In genomic region chr8:109578900-109579301, GRCm38 (mm10) we compare ENCODE assay signal across 13 mouse cellular contexts. TPM values are rescaled to one million over a fixed set of nuclear protein-coding genes. Genes with fewer than 3 reads are reported as not detected.
DNase-seq lines count a peak whose midpoint lies in the region; ATAC-seq lines count a peak whose summit lies in the region.
"Had no signal": no experiment of that assay in that cellular context is flagged by ENCODE, and none has a peak within 500 bp of the region (broad histone marks: within the 10 kb centered on the region; RNA-seq: fewer than 3 reads in every experiment).

TSS of gene Hp (minus strand) at chr8:109579172.

- H3K4me1 ChIP-seq in liver, embryonic 13.5 days (replicated peaks), result no peaks in the 10 kb centered on the region
- H3K4me1 ChIP-seq: neural tube, embryonic 13.5 days had no signal

- H3K36me3 ChIP-seq in liver, embryonic 13.5 days, result no peaks in the 10 kb centered on the region
- H3K36me3 ChIP-seq: neural tube, embryonic 13.5 days had no signal

- H3K4me2 ChIP-seq in liver, embryonic 13.5 days, result no peak within 1 kb of the TSS
- H3K4me2 ChIP-seq: neural tube, embryonic 13.5 days had no signal

- 42% methylated on average over 8 of the region's 8 CpGs for WGBS in liver, embryonic 13.5 days (ENCODE audit: insufficient replicate concordance)

- ATAC-seq in liver, embryonic 13.5 days (ENCODE audit: low read depth), result peak; percentile 49; the same call in 1 of the 2 replicates
- ATAC-seq: activated CD4-positive, CD25-positive, alpha-beta regulatory T cell, adult 4 months had no signal

- DNase-seq in adrenal gland, adult 2 months, result peak; percentile 55
- DNase-seq in adrenal gland, postnatal 36 days, result peak; percentile 17 to 43
- no peak for DNase-seq in liver, embryonic 13.5 days
- DNase-seq in lung, postnatal 4 days, result peak; percentile 42 to 47
- no peak for DNase-seq in cerebellum, adult 8-10 months
- DNase-seq in B cell, adult 2 months, result no peak
- no peak for DNase-seq in layer of hippocampus, postnatal 36 days
- DNase-seq: cerebellum, adult 9-11 months; heart, postnatal 10 days; kidney, adult 9 months had no signal

- H3K27ac ChIP-seq in liver, embryonic 13.5 days, result no peak within 1 kb of the TSS
- H3K27ac ChIP-seq: neural tube, embryonic 13.5 days had no signal

- no peaks in the 10 kb centered on the region for H3K9me3 ChIP-seq in liver, embryonic 13.5 days (replicated peaks)

- H3K4me3 ChIP-seq in liver, embryonic 13.5 days (replicated peaks), result no peak within 1 kb of the TSS
- H3K4me3 ChIP-seq: neural tube, embryonic 13.5 days had no signal

- no peaks in the 10 kb centered on the region for H3K27me3 ChIP-seq in liver, embryonic 13.5 days
- H3K27me3 ChIP-seq: neural tube, embryonic 13.5 days had no signal

- H3K9ac ChIP-seq in liver, embryonic 13.5 days, result no peak within 1 kb of the TSS
- H3K9ac ChIP-seq: neural tube, embryonic 13.5 days had no signal

RNA-seq across cellular contexts. Expression of gene Hp, which starts in this region (rescaled TPM):
- total RNA-seq in adrenal gland, adult 2 months (2021), result 100 to 1,000 TPM; 158 to 462 TPM
- 81.5 and 171 TPM in 2 replicates for polyA plus RNA-seq in adrenal gland, adult 2 months (2012; rRNA removed)
- 100 to 1,000 TPM in 1 of 2 experiments, 10 to 100 TPM in 1; 71.7 to 252 TPM for total RNA-seq in adrenal gland, postnatal 36 days (2021)
- 13.9 and 16.7 TPM in 2 replicates for polyA plus RNA-seq in liver, embryonic 13.5 days (2015; fragmentation: Nextera tagmentation; extraction: Ambion mirVana)
- not detected for total RNA-seq in layer of hippocampus, postnatal 36 days (2021)
- total RNA-seq: ES-E14 had no signal
- polyA plus RNA-seq: activated CD4-positive, CD25-positive, alpha-beta regulatory T cell, adult 4 months had no signal

Comparison
In these comparisons a context has a peak if more than half of its experiments do, and no peak if none do; other contexts are left out.
1. RNA of gene Hp (total RNA-seq): 158 to 462 TPM in adrenal gland, adult 2 months and 71.7 to 252 TPM in adrenal gland, postnatal 36 days; not detected in layer of hippocampus, postnatal 36 days; every median in the first group is over 10 times any median in the second.
2. DNase-seq: peak in adrenal gland, adult 2 months (single experiment), adrenal gland, postnatal 36 days (2 of 2) and lung, postnatal 4 days (2 of 2); none in liver, embryonic 13.5 days (single experiment), cerebellum, adult 8-10 months (single experiment), B cell, adult 2 months (0 of 2) and layer of hippocampus, postnatal 36 days (0 of 2).